9 mouse cellular contexts compared by ENCODE assay signal in genomic region chr2:127541185-127541584, GRCm38 (mm10). TPM values are rescaled to one million over a fixed set of nuclear protein-coding genes. Genes with fewer than 3 reads are reported as not detected.
DNase-seq lines count a peak whose midpoint lies in the region; ATAC-seq and TF ChIP-seq lines count a peak whose summit lies in the region.
"Had no signal": no experiment of that assay in that cellular context is flagged by ENCODE, and none has a peak within 500 bp of the region (broad histone marks: within the 10 kb centered on the region; RNA-seq: fewer than 3 reads in every experiment).

Gene Prom2, minus strand, starts transcription at chr2:127541467.

- peak within 1 kb of the TSS; percentile 37 for H3K4me2 ChIP-seq in hindbrain, embryonic 14.5 days (replicated peaks)
- peak within 1 kb of the TSS; percentile 26 for H3K4me2 ChIP-seq in limb, embryonic 15.5 days
- peak within 1 kb of the TSS; percentile 52 for H3K4me2 ChIP-seq in stomach, postnatal 0 days (replicated peaks; ENCODE audit: low read depth)

- peak; percentile 39 for DNase-seq in testis, postnatal 10 days (ENCODE audit: low spot score)
- DNase-seq in testis, postnatal 14 days (ENCODE audit: low spot score), result no peak
- no peak for DNase-seq in hindbrain, embryonic 14.5 days (ENCODE audit: low spot score)
- DNase-seq in stomach, postnatal 0 days (ENCODE audit: low spot score), result peak; percentile 87
- no peak for DNase-seq in c-Kit-positive CD71-positive TER-119-positive erythroid progenitor cells, embryonic 14.5 days (ENCODE audit: low spot score)
- no peak for DNase-seq in right cerebral cortex, postnatal 10 days (ENCODE audit: low spot score in 2 of 2)

- no peaks in the 10 kb centered on the region for H3K36me3 ChIP-seq in hindbrain, embryonic 14.5 days (replicated peaks; ENCODE audit: control insufficient read depth, insufficient read depth)
- H3K36me3 ChIP-seq in limb, embryonic 15.5 days, result no peaks in the 10 kb centered on the region
- H3K36me3 ChIP-seq in stomach, postnatal 0 days (ENCODE audit: control insufficient read depth, insufficient read depth, low read length), result no peaks in the 10 kb centered on the region

- H3K4me3 ChIP-seq in hindbrain, embryonic 14.5 days (replicated peaks; ENCODE audit: low read length), result 0 out of 2 replicates have a peak within 1 kb of the TSS, but pooled peaks have one; percentile 5
- peak within 1 kb of the TSS; percentile 25 for H3K4me3 ChIP-seq in limb, embryonic 15.5 days
- peak within 1 kb of the TSS; percentile 32 for H3K4me3 ChIP-seq in stomach, postnatal 0 days (ENCODE audit: low read depth, low read length)

- 3% methylated on average over 29 of the region's 29 CpGs for WGBS in hindbrain, embryonic 14.5 days
- 4% methylated on average over 29 of the region's 29 CpGs for WGBS in limb, embryonic 15.5 days
- 1% methylated on average over 29 of the region's 29 CpGs for WGBS in stomach, postnatal 0 days

- H3K9ac ChIP-seq in hindbrain, embryonic 14.5 days, result no peak within 1 kb of the TSS
- no peak within 1 kb of the TSS for H3K9ac ChIP-seq in limb, embryonic 15.5 days
- peak within 1 kb of the TSS; percentile 50 for H3K9ac ChIP-seq in stomach, postnatal 0 days (ENCODE audit: low read length)

- ATAC-seq in hindbrain, embryonic 14.5 days (ENCODE audit: low FRiP score), result no peak
- no peak for ATAC-seq in limb, embryonic 15.5 days (ENCODE audit: insufficient number of reproducible peaks, low FRiP score, low TSS enrichment, low read depth)
- ATAC-seq in stomach, postnatal 0 days (ENCODE audit: low FRiP score, low TSS enrichment), result peak; percentile 83
- no peak for ATAC-seq in monocyte, adult 5-6 weeks (replicated peaks; ENCODE audit: insufficient number of reproducible peaks, low FRiP score, low TSS enrichment, poor library complexity, severe bottlenecking)
- ATAC-seq: Patski had no signal

- H3K27ac ChIP-seq in hindbrain, embryonic 14.5 days, result no peak within 1 kb of the TSS
- no peak within 1 kb of the TSS for H3K27ac ChIP-seq in limb, embryonic 15.5 days
- H3K27ac ChIP-seq in stomach, postnatal 0 days (replicated peaks), result no peak within 1 kb of the TSS

- no peaks in the 10 kb centered on the region for H3K4me1 ChIP-seq in hindbrain, embryonic 14.5 days (replicated peaks; ENCODE audit: control insufficient read depth, insufficient read depth, low read length)
- H3K4me1 ChIP-seq in limb, embryonic 15.5 days, result peaks cover 7% of the 10 kb centered on the region; the same call in 1 of the 2 replicates
- H3K4me1 ChIP-seq in stomach, postnatal 0 days (replicated peaks; ENCODE audit: control insufficient read depth, insufficient read depth), result no peaks in the 10 kb centered on the region

- peak; percentile 60 for TF ChIP-seq EP300 in stomach, postnatal 0 days (optimal IDR thresholded peaks at IDR 0.05)

- H3K27me3 ChIP-seq in hindbrain, embryonic 14.5 days (ENCODE audit: control insufficient read depth, insufficient read depth, low read length), result peaks cover 47% of the 10 kb centered on the region
- peaks cover 61% of the 10 kb centered on the region for H3K27me3 ChIP-seq in limb, embryonic 15.5 days
- H3K27me3 ChIP-seq in stomach, postnatal 0 days (ENCODE audit: control insufficient read depth, insufficient read depth, low read length), result no peaks in the 10 kb centered on the region

- TF ChIP-seq CTCF in stomach, postnatal 0 days (IDR thresholded peaks at IDR 0.05; ENCODE audit: low read depth), result no peak

- H3K9me3 ChIP-seq in hindbrain, embryonic 14.5 days (ENCODE audit: control insufficient read depth, low read length), result no peaks in the 10 kb centered on the region
- no peaks in the 10 kb centered on the region for H3K9me3 ChIP-seq in limb, embryonic 15.5 days
- H3K9me3 ChIP-seq in stomach, postnatal 0 days (ENCODE audit: control insufficient read depth, low read length), result no peaks in the 10 kb centered on the region

RNA-seq across cellular contexts. Expression of gene Prom2, which starts in this region (rescaled TPM):
- polyA plus RNA-seq in hindbrain, embryonic 14.5 days (2014; fragmentation: Nextera tagmentation; extraction: Ambion mirVana), result 0.04 TPM in 1 of 2 replicates, not detected in the other
- 13.1 and 13.2 TPM in 2 replicates for polyA plus RNA-seq in limb, embryonic 15.5 days (2015; fragmentation: Nextera tagmentation; extraction: Ambion mirVana)
- polyA plus RNA-seq in stomach, postnatal 0 days (2015; fragmentation: Nextera tagmentation; extraction: Ambion mirVana), result 17.2 and 20.5 TPM in 2 replicates
- total RNA-seq in monocyte, adult 5-6 weeks (2017), result not detected in 3 replicates
- polyA plus RNA-seq: Patski had no signal

Comparison
In these comparisons a context has a peak if more than half of its experiments do, and no peak if none do; other contexts are left out.
1. RNA of gene Prom2 (polyA plus RNA-seq): 17.2 to 20.5 TPM in stomach, postnatal 0 days and 13.1 to 13.2 TPM in limb, embryonic 15.5 days; 0.04 TPM in hindbrain, embryonic 14.5 days; every median in the first group is over 10 times any median in the second.
2. DNase-seq: peak in testis, postnatal 10 days (single experiment) and stomach, postnatal 0 days (single experiment); none in testis, postnatal 14 days (single experiment), hindbrain, embryonic 14.5 days (single experiment), c-Kit-positive CD71-positive TER-119-positive erythroid progenitor cells, embryonic 14.5 days (single experiment) and right cerebral cortex, postnatal 10 days (0 of 2).
3. Peak in every context shown above with its lines, with median percentiles within 50 percentile points of each other: H3K4me2 ChIP-seq and H3K4me3 ChIP-seq.